Mouse (Mus musculus) CH12.LX (cell line): ENCODE results near the gene Gata2. TPM values are rescaled to one million over a fixed set of nuclear protein-coding genes. Genes with fewer than 3 reads are reported as not detected.

Source experiments
- DNase-seq: peaks from one replicate; pipeline ENCODE4 v3.0.0-alpha.2; 2013; ENCODE audit errors: extremely low read depth
- H3K27ac ChIP-seq: 2 replicates; pipeline ENCODE4 v1.5.1; 2012; ENCODE audit warnings: low read depth, mild to moderate bottlenecking, control low read depth, moderate library complexity; ENCODE audit not compliant: insufficient read depth
- H3K27me3 ChIP-seq: replicated peaks from 2 replicates; pipeline ENCODE3; 2012; ENCODE audit warnings: inconsistent platforms
- H3K36me3 ChIP-seq, 2 experiments: replicated peaks in 1 of 2; 2 replicates each; pipeline versions ENCODE3 to v1.6.1; 2012; ENCODE audit warnings: inconsistent platforms in 1 of 2, low read length in 1 of 2, mild to moderate bottlenecking in 1 of 2, mixed read lengths in 1 of 2, moderate library complexity in 1 of 2; ENCODE audit not compliant: control insufficient read depth in 1 of 2, insufficient read depth in 1 of 2
- H3K4me1 ChIP-seq, 2 experiments: 2 replicates each; pipeline ENCODE4 v1.6.1; 2012; ENCODE audit warnings: inconsistent platforms in 1 of 2, moderate library complexity in 1 of 2; ENCODE audit not compliant: insufficient read depth in 2 of 2, control insufficient read depth in 1 of 2
- H3K4me2 ChIP-seq: 2 replicates; pipeline ENCODE4 v1.6.1; 2012; ENCODE audit warnings: low read depth, mild to moderate bottlenecking, control low read depth; ENCODE audit not compliant: poor library complexity, insufficient read depth, severe bottlenecking
- H3K4me3 ChIP-seq, 3 experiments: fragments of 150-350 bp in 1 of 3; sonication (generic) in 1 of 3; replicated peaks in 1 of 3; 2 replicates each; pipeline versions ENCODE3 to v1.5.1; 2011 to 2012; ENCODE audit warnings: low read depth in 2 of 3, low read length in 2 of 3, mild to moderate bottlenecking in 2 of 3, moderate library complexity in 2 of 3, control low read depth in 1 of 3, improper control_type of control experiment in 1 of 3, inconsistent platforms in 1 of 3, mixed read lengths in 1 of 3; ENCODE audit not compliant: poor library complexity in 1 of 3
- H3K79me2 ChIP-seq: replicated peaks from 2 replicates; pipeline ENCODE4 v1.6.1; 2012; ENCODE audit warnings: mild to moderate bottlenecking, moderate library complexity; ENCODE audit not compliant: control insufficient read depth, poor library complexity, insufficient read depth, severe bottlenecking; ENCODE audit errors: extremely low read depth
- H3K9ac ChIP-seq: 2 replicates; pipeline ENCODE4 v1.6.1; 2012; ENCODE audit warnings: low read depth, mild to moderate bottlenecking, control low read depth, moderate library complexity; ENCODE audit not compliant: insufficient read depth
- H3K9me3 ChIP-seq: replicated peaks from 2 replicates; pipeline ENCODE3; 2012; ENCODE audit warnings: low read length, inconsistent platforms, mixed read lengths
- ELF1 ChIP-seq: IDR thresholded peaks from 2 replicates; pipeline ENCODE4 v1.6.1; 2014; ENCODE audit warnings: low read depth, mild to moderate bottlenecking, inconsistent platforms, low read length, improper control_type of control experiment
- EP300 ChIP-seq: IDR thresholded peaks from 2 replicates; pipeline ENCODE4 v1.6.1; 2011; ENCODE audit warnings: low read length, improper control_type of control experiment
- ETS1 ChIP-seq: conservative IDR thresholded peaks from 2 replicates; pipeline ENCODE4 v1.6.1; 2012; ENCODE audit warnings: low read depth, mild to moderate bottlenecking, inconsistent platforms, low read length, improper control_type of control experiment, moderate library complexity
- HCFC1 ChIP-seq: IDR thresholded peaks from 2 replicates; pipeline ENCODE4 v1.6.1; 2012; ENCODE audit warnings: low read depth, mild to moderate bottlenecking, inconsistent platforms, low read length, improper control_type of control experiment
- KAT2A ChIP-seq: IDR thresholded peaks from 2 replicates; pipeline ENCODE4 v1.6.1; 2012; ENCODE audit warnings: low read length, improper control_type of control experiment, inconsistent platforms; ENCODE audit not compliant: insufficient replicate concordance
- NRF1 ChIP-seq: IDR thresholded peaks from 2 replicates; pipeline ENCODE4 v1.6.1; 2014; ENCODE audit warnings: low read depth, mild to moderate bottlenecking, inconsistent platforms, low read length, improper control_type of control experiment, moderate library complexity
- RAD21 ChIP-seq: IDR thresholded peaks from 2 replicates; pipeline ENCODE4 v1.6.1; 2011; ENCODE audit warnings: low read depth, mild to moderate bottlenecking, low read length, improper control_type of control experiment, moderate library complexity
- TCF12 ChIP-seq: IDR thresholded peaks from 2 replicates; pipeline ENCODE4 v1.6.1; 2014; ENCODE audit warnings: low read depth, mild to moderate bottlenecking, inconsistent platforms, low read length, improper control_type of control experiment
- ZNF384 ChIP-seq: IDR thresholded peaks from 2 replicates; pipeline ENCODE4 v1.6.1; 2012; ENCODE audit warnings: low read depth, low read length, improper control_type of control experiment, inconsistent platforms
- dilution Hi-C: fragments of 300-500 bp; cut with MboI; formaldehyde crosslinking; loops from 2 replicates; pipeline ENCODE4 v1.14.3; 2020; ENCODE audit warnings: low sequenced_read_pairs; ENCODE audit not compliant: extremely low pct_unique_long_range_greater_than_20kb, extremely low pct_ligation_motif_present
- in situ Hi-C: fragments of 300-500 bp; cut with MboI; formaldehyde crosslinking; loops from 3 replicates; pipeline ENCODE4 v1.14.3; 2019; ENCODE audit warnings: low sequenced_read_pairs, low pct_ligation_motif_present, low pct_unique_long_range_greater_than_20kb, mixed read lengths
- polyA plus RNA-seq: library from polyadenylated mRNA; unstranded; fragments of >175 nt; gene quantifications from 2 replicates; pipeline ENCODE4 v1.2.1, GENCODE M21; 2012; ENCODE audit warnings: low read depth; ENCODE audit not compliant: insufficient read length
- total RNA-seq, 2 experiments: library from RNA; depleted of rRNA; stranded (reverse); fragments of 300-350 nt in 1 of 2; fragments of >200 nt in 1 of 2; gene quantifications; 2 replicates each; pipeline ENCODE4 v1.2.3; 2012 to 2014

The Gata2 gene
- total and polyA plus RNA-seq, 3 experiments = not detected

DNA sequence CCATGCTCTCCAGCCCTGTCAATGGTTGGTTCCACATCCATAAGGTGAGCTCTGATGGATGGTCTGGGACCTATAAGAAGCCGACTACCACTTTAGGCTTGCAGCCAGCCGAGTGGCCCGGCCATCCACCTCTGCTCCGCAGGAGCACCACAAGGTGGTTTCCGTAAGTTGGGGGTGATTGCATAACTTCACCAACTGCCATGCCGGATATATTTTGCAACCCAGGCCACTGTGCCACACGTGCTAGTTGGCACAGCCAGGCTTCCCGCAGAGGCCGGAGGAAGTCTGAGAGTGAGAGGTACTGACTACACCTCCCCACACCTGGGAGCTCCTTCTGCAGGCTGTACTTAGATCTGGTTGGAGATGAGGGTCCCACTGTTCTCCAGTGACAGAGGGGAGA, 27.6 kb upstream of the Gata2 start:
- Histone ChIP-seq H3K27me3 (peaks cover 44% of the 10 kb centered on the region), H3K79me2 (no peaks in the 10 kb centered on the region), H3K36me3 (no peaks in the 10 kb centered on the region), H3K9me3 (peaks cover 18% of the 10 kb centered on the region), H3K9ac (no peak overlapping the region), H3K27ac (no peak overlapping the region), H3K4me2 (no peak overlapping the region), H3K4me3 (no peak overlapping the region), H3K4me1 (no peaks in the 10 kb centered on the region)
- in situ Hi-C loops = no loop called here
- dilution Hi-C loops = no loop called here
- DNase-seq = no peak
- TF ChIP-seq KAT2A = no peak
- no peak for TF ChIP-seq EP300
- no peak for TF ChIP-seq RAD21

DNA sequence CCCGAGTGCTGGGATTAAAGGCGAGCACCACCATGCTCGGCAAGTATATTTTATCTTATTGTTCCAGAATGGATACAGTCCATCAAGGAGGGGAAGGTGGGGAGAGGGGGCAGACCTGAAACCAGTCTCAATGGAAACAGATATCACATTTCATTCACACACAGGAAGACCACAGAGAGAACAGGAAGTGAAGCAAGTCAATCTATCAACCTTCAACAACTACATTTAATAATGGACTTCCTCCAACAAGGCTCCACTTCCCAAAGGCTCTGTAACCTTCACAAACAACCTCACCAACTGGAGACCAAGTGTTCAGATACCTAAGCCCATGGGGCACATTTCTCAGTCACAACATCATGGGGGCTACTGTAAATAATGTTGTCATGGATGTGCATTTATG, 19.5 kb upstream of the Gata2 start:
- H3K27me3 ChIP-seq = peaks cover 16% of the 10 kb centered on the region
- no peaks in the 10 kb centered on the region for H3K79me2 ChIP-seq
- peaks cover 34% of the 10 kb centered on the region for H3K9me3 ChIP-seq
- H3K27ac ChIP-seq = no peak overlapping the region
- H3K4me3 ChIP-seq = no peak overlapping the region
- dilution Hi-C loops (no loop called here), in situ Hi-C loops (no loop called here)
- no peaks in the 10 kb centered on the region for H3K4me1 ChIP-seq
- no peak overlapping the region for H3K9ac ChIP-seq
- H3K36me3 ChIP-seq = no peaks in the 10 kb centered on the region
- H3K4me2 ChIP-seq = no peak overlapping the region
- TF ChIP-seq TCF12 (no peak), ELF1 (no peak), ETS1 (no peak)
- no peak for DNase-seq

DNA sequence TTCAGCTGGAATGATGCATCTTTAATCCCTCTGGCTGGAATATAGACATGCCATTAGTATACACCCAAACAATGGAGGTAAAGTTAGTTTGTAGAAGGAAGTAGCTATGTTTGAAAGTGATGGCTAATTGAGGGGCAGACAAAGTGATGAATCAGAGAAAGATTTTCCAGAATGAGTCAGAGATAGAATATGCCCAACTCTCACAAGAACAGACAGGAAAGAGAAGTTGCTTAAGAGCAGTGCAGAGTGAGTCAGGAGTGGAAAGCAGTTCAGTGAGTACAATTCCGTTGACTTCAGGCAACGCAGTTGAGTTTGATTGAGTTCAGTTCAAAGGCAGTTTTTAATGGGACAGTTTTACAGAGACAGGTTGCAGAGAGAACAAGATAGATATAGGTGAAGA, 19.0 kb upstream of the Gata2 start:
- H3K4me2 ChIP-seq = no peak overlapping the region
- H3K79me2 ChIP-seq = no peaks in the 10 kb centered on the region
- no peak overlapping the region for H3K27ac ChIP-seq
- DNase-seq = no peak
- peaks cover 11% of the 10 kb centered on the region for H3K27me3 ChIP-seq
- H3K9me3 ChIP-seq = peaks cover 34% of the 10 kb centered on the region
- H3K4me3 ChIP-seq = no peak overlapping the region
- dilution Hi-C loops (no loop called here), in situ Hi-C loops (no loop called here)
- H3K4me1 ChIP-seq = no peaks in the 10 kb centered on the region
- H3K9ac ChIP-seq = no peak overlapping the region
- TF ChIP-seq NRF1 (no peak), HCFC1 (no peak), ZNF384 (no peak)
- H3K36me3 ChIP-seq = no peaks in the 10 kb centered on the region
